Mouse (Mus musculus): ENCODE results near the gene Fgd4. TPM values are rescaled to one million over a fixed set of nuclear protein-coding genes. Genes with fewer than 3 reads are reported as not detected.
"Not testable (repeated sequence)": the region's sequence is repeated elsewhere in the genome, so short reads cannot be mapped to it uniquely, and the experiment has no call there.

The Fgd4 gene
- polyA plus RNA-seq, 1 experiment from 2014 or later = 32.9 TPM

- Histone ChIP-seq H3K27ac (ENCODE audit: low read depth, low read length) (no peak overlapping the region), H3K4me2 (replicated peaks; ENCODE audit: low read depth, low read length) (no peak overlapping the region), H3K36me3 (ENCODE audit: control insufficient read depth, insufficient read depth, low read length) (0 out of 2 replicates have a peak, but pooled peaks cover 5% of the 10 kb centered on the region), H3K27me3 (ENCODE audit: control insufficient read depth, insufficient read depth, low read length) (no peaks in the 10 kb centered on the region), H3K9ac (ENCODE audit: low read depth, low read length) (no peak overlapping the region), H3K9me3 (ENCODE audit: control insufficient read depth, low read length) (no peaks in the 10 kb centered on the region), H3K4me3 (ENCODE audit: low read depth, low read length) (no peak overlapping the region), H3K4me1 (replicated peaks; ENCODE audit: control insufficient read depth, insufficient read depth, low read length) (no peaks in the 10 kb centered on the region)
- no peak for DNase-seq (ENCODE audit: low spot score)
- ATAC-seq (ENCODE audit: low FRiP score) = no peak
- WGBS = 95% methylated on average over 4 of the region's 4 CpGs
Measured at GRCm38 (mm10) chr16:16484601-16485000, 115.7 kb downstream of the Fgd4 start.

- not testable (repeated sequence) for H3K27me3 ChIP-seq (ENCODE audit: control insufficient read depth, insufficient read depth, low read length); H3K36me3 ChIP-seq (ENCODE audit: control insufficient read depth, insufficient read depth, low read length); H3K27ac ChIP-seq (ENCODE audit: low read depth, low read length); H3K4me3 ChIP-seq (ENCODE audit: low read depth, low read length); DNase-seq (ENCODE audit: low spot score); H3K4me1 ChIP-seq (replicated peaks; ENCODE audit: control insufficient read depth, insufficient read depth, low read length); H3K9me3 ChIP-seq (ENCODE audit: control insufficient read depth, low read length); H3K4me2 ChIP-seq (replicated peaks; ENCODE audit: low read depth, low read length); ATAC-seq (ENCODE audit: low FRiP score); H3K9ac ChIP-seq (ENCODE audit: low read depth, low read length)
- 92% methylated on average over 10 of the region's 10 CpGs for WGBS
Measured at GRCm38 (mm10) chr16:16473451-16473850, 126.9 kb downstream of the Fgd4 start.

- Histone ChIP-seq H3K4me2 (replicated peaks; ENCODE audit: low read depth, low read length) (no peak overlapping the region), H3K9me3 (ENCODE audit: control insufficient read depth, low read length) (no peaks in the 10 kb centered on the region), H3K36me3 (ENCODE audit: control insufficient read depth, insufficient read depth, low read length) (no peaks in the 10 kb centered on the region), H3K27me3 (ENCODE audit: control insufficient read depth, insufficient read depth, low read length) (no peaks in the 10 kb centered on the region), H3K4me3 (ENCODE audit: low read depth, low read length) (no peak overlapping the region), H3K4me1 (replicated peaks; ENCODE audit: control insufficient read depth, insufficient read depth, low read length) (no peaks in the 10 kb centered on the region), H3K9ac (ENCODE audit: low read depth, low read length) (no peak overlapping the region), H3K27ac (ENCODE audit: low read depth, low read length) (no peak overlapping the region)
- ATAC-seq (ENCODE audit: low FRiP score) = no peak
- 82% methylated on average over 1 of the region's 1 CpGs for WGBS
- no peak for DNase-seq (ENCODE audit: low spot score)
Measured at GRCm38 (mm10) chr16:16450021-16450420, 150.3 kb downstream of the Fgd4 start.

- Histone ChIP-seq H3K9ac (ENCODE audit: low read depth, low read length) (no peak overlapping the region), H3K9me3 (ENCODE audit: control insufficient read depth, low read length) (no peaks in the 10 kb centered on the region), H3K4me3 (ENCODE audit: low read depth, low read length) (no peak overlapping the region), H3K36me3 (ENCODE audit: control insufficient read depth, insufficient read depth, low read length) (no peaks in the 10 kb centered on the region), H3K4me1 (replicated peaks; ENCODE audit: control insufficient read depth, insufficient read depth, low read length) (no peaks in the 10 kb centered on the region), H3K4me2 (replicated peaks; ENCODE audit: low read depth, low read length) (no peak overlapping the region), H3K27ac (ENCODE audit: low read depth, low read length) (no peak overlapping the region), H3K27me3 (ENCODE audit: control insufficient read depth, insufficient read depth, low read length) (no peaks in the 10 kb centered on the region)
- no peak for ATAC-seq (ENCODE audit: low FRiP score)
- 75% methylated on average over 1 of the region's 1 CpGs for WGBS
- DNase-seq (ENCODE audit: low spot score) = peak; percentile 9
Measured at GRCm38 (mm10) chr16:16438436-16438835, 161.9 kb downstream of the Fgd4 start.

GRCm38 (mm10) chr16:16422456-16422855 lies 177.9 kb downstream of the Fgd4 start:
- H3K27ac ChIP-seq (ENCODE audit: low read depth, low read length) = no peak overlapping the region
- DNase-seq (ENCODE audit: low spot score) (no peak), ATAC-seq (ENCODE audit: low FRiP score) (no peak)
- no peaks in the 10 kb centered on the region for H3K9me3 ChIP-seq (ENCODE audit: control insufficient read depth, low read length)
- WGBS = 92% methylated on average over 2 of the region's 2 CpGs
- H3K36me3 ChIP-seq (ENCODE audit: control insufficient read depth, insufficient read depth, low read length) = peaks cover 4% of the 10 kb centered on the region; the same call in 1 of the 2 replicates
- H3K4me3 ChIP-seq (ENCODE audit: low read depth, low read length) = no peak overlapping the region
- H3K9ac ChIP-seq (ENCODE audit: low read depth, low read length) = no peak overlapping the region
- no peaks in the 10 kb centered on the region for H3K4me1 ChIP-seq (replicated peaks; ENCODE audit: control insufficient read depth, insufficient read depth, low read length)
- no peak overlapping the region for H3K4me2 ChIP-seq (replicated peaks; ENCODE audit: low read depth, low read length)
- no peaks in the 10 kb centered on the region for H3K27me3 ChIP-seq (ENCODE audit: control insufficient read depth, insufficient read depth, low read length)

GRCm38 (mm10) chr16:16367217-16367616 lies 233.1 kb downstream of the Fgd4 start:
- not testable (repeated sequence) for DNase-seq (ENCODE audit: low spot score); H3K9ac ChIP-seq (ENCODE audit: low read depth, low read length); ATAC-seq (ENCODE audit: low FRiP score); H3K4me1 ChIP-seq (replicated peaks; ENCODE audit: control insufficient read depth, insufficient read depth, low read length); H3K27ac ChIP-seq (ENCODE audit: low read depth, low read length); H3K4me3 ChIP-seq (ENCODE audit: low read depth, low read length); H3K36me3 ChIP-seq (ENCODE audit: control insufficient read depth, insufficient read depth, low read length); H3K4me2 ChIP-seq (replicated peaks; ENCODE audit: low read depth, low read length); H3K27me3 ChIP-seq (ENCODE audit: control insufficient read depth, insufficient read depth, low read length); H3K9me3 ChIP-seq (ENCODE audit: control insufficient read depth, low read length)
- 69% methylated on average over 8 of the region's 9 CpGs for WGBS

Other genes starting within 250 kb of the Fgd4 start
- gene Dnm1l, start 241.6 kb downstream of the Fgd4 start, polyA plus RNA-seq (2014; fragmentation: Nextera tagmentation; extraction: Ambion mirVana) = 75.4 and 78.6 TPM in 2 replicates
- gene Olfr19, start 75.9 kb upstream of the Fgd4 start, polyA plus RNA-seq (2014; fragmentation: Nextera tagmentation; extraction: Ambion mirVana) = not detected in 2 replicates
- gene Spag6l, start 228.9 kb upstream of the Fgd4 start, polyA plus RNA-seq (2014; fragmentation: Nextera tagmentation; extraction: Ambion mirVana) = 7.0 and 7.2 TPM in 2 replicates

All from hindbrain, embryonic 11.5 days (tissue).